Mouse (Mus musculus) G1E (cell line): ENCODE data around the gene Ulk4.
A peak's percentile ranks its signal among the peaks of the same experiment; 100 is the strongest.

Experiments used
- CTCF ChIP-seq: IDR thresholded peaks from 2 replicates; pipeline ENCODE4 v1.5.1; 2012; ENCODE audit warnings: low read depth, low read length, inconsistent platforms, mixed read lengths
- GATA1 ChIP-seq: IDR thresholded peaks from 2 replicates; pipeline ENCODE4 v1.6.1; 2012; ENCODE audit warnings: borderline replicate concordance, low read length, inconsistent platforms, mixed read lengths
- GATA2 ChIP-seq: IDR thresholded peaks from 2 replicates; pipeline ENCODE4 v1.6.1; 2012; ENCODE audit warnings: low read depth, low read length, inconsistent platforms, borderline replicate concordance
- POLR2AphosphoS5 ChIP-seq: IDR thresholded peaks from 2 replicates; pipeline ENCODE4 v1.6.1; 2012; ENCODE audit warnings: low read depth, low read length, inconsistent platforms; ENCODE audit not compliant: insufficient replicate concordance
- TAL1 ChIP-seq: conservative IDR thresholded peaks from 2 replicates; pipeline ENCODE4 v1.6.1; 2012; ENCODE audit warnings: low read depth, low read length, inconsistent platforms, mixed read lengths

DNA sequence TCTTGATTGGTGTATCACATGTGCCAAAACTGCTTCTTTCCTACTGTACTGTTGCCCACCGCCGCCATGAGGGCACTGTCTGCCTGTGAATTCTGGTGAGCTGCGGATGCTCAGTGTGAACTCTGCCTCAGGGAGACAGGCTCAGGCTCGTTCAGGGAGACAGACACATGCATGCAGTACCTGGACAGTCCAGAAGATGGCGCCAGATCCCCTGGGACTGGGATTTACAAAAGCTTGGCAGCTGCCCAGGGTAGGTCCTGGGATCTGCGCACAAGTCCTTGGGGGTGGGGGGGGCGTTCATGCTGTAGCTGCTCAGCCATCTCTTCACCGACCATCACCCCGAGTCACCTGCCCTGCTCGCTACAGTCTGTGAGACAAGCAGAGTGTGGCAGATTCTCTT lies 168.9 kb downstream of the Ulk4 start:
- peak; percentile 84 for TF ChIP-seq CTCF
- no peak for TF ChIP-seq GATA1
- no peak for TF ChIP-seq TAL1
- TF ChIP-seq POLR2AphosphoS5 = no peak
- no peak for TF ChIP-seq GATA2
